Mouse (Mus musculus): ENCODE results near the gene Myo19. TPM values are rescaled to one million over a fixed set of nuclear protein-coding genes. Genes with fewer than 3 reads are reported as not detected.

The Myo19 gene
- total RNA-seq, 2 experiments from 2014 or later = 13.7 to 15.4 TPM

GRCm38 (mm10) chr11:84948114-84948513 is 68.2 kb downstream of the Myo19 start:
- DNase-seq = no peak

GRCm38 (mm10) chr11:84948526-84948925 is 68.6 kb downstream of the Myo19 start:
- no peak for DNase-seq

- DNase-seq = no peak
Measured at GRCm38 (mm10) chr11:84952611-84953010, 72.7 kb downstream of the Myo19 start.

GRCm38 (mm10) chr11:84956400-84956799 is 76.5 kb downstream of the Myo19 start:
- no peak for DNase-seq

GRCm38 (mm10) chr11:84957171-84957570 is 77.2 kb downstream of the Myo19 start:
- DNase-seq = no peak

- peak; percentile 20 for DNase-seq
Measured at GRCm38 (mm10) chr11:84957591-84958270, 77.8 kb downstream of the Myo19 start, which contains the start of gene Car4. Gene Car4, plus strand, starts transcription at chr11:84957786.

GRCm38 (mm10) chr11:84958271-84958630 is 78.3 kb downstream of the Myo19 start:
- DNase-seq = no peak

- DNase-seq = no peak
Measured at GRCm38 (mm10) chr11:84959181-84959580, 79.2 kb downstream of the Myo19 start.

- peak; percentile 45 for DNase-seq
Measured at GRCm38 (mm10) chr11:84959701-84960181, 79.8 kb downstream of the Myo19 start.

GRCm38 (mm10) chr11:84960291-84960690 is 80.3 kb downstream of the Myo19 start:
- DNase-seq = no peak

GRCm38 (mm10) chr11:84960780-84961179 is 80.8 kb downstream of the Myo19 start:
- no peak for DNase-seq

Small RNA genes lying within 50 kb of the gene (microRNA-seq; reads per million reads assigned to microRNA genes)
- gene Gm23564 = 0 reads per million in 2 experiments

Other genes starting within 250 kb of the Myo19 start
- 10 to 100 TPM; 11.9 to 12.8 TPM for gene Mrm1, start 60.6 kb upstream of the Myo19 start, total RNA-seq (2021)
- 10 to 100 TPM; 78.8 to 81.5 TPM for gene Dhrs11, start 51.2 kb upstream of the Myo19 start, total RNA-seq (2021)
- 10 to 100 TPM; 55.5 to 64.4 TPM for gene Ggnbp2, start 9.3 kb upstream of the Myo19 start, total RNA-seq (2021)
- 1 to 10 TPM; 6.4 to 7.8 TPM for gene Pigw, start 137 bp downstream of the Myo19 start, total RNA-seq (2021)
- 10 to 100 TPM; 13.4 to 13.7 TPM for gene Znhit3, start 36.2 kb downstream of the Myo19 start, total RNA-seq (2021)
- 10 to 100 TPM; 21.1 to 21.5 TPM for gene Car4, start 77.6 kb downstream of the Myo19 start, total RNA-seq (2021)

All from heart, postnatal 4 days (tissue).